Mouse (Mus musculus) stomach, postnatal 0 days (tissue): ENCODE data around the gene Gast. TPM values are rescaled to one million over a fixed set of nuclear protein-coding genes. Genes with fewer than 3 reads are reported as not detected.
A peak's percentile ranks its signal among the peaks of the same experiment; 100 is the strongest.
"Not testable (repeated sequence)": the region's sequence is repeated elsewhere in the genome, so short reads cannot be mapped to it uniquely, and the experiment has no call there.

Experiments used
- ATAC-seq: fragments of 200-750 bp; cut with Nextera tagmentation; 2 replicates; pipeline ENCODE4 v1.8.0; 2017; ENCODE audit not compliant: low FRiP score, low TSS enrichment
- DNase-seq: peaks from one replicate; pipeline ENCODE4 v3.0.0-alpha.2; 2016; ENCODE audit warnings: low spot score
- H3K27ac ChIP-seq: fragments of 300-500 bp; sonication (generic); replicated peaks from 2 replicates; pipeline ENCODE4 v1.5.1; 2014; ENCODE audit warnings: mild to moderate bottlenecking, control low read depth
- H3K27me3 ChIP-seq: fragments of 300-500 bp; sonication (generic); 2 replicates; pipeline ENCODE4 v1.6.1; 2014; ENCODE audit warnings: low read length; ENCODE audit not compliant: control insufficient read depth, insufficient read depth
- H3K36me3 ChIP-seq: fragments of 300-500 bp; sonication (generic); 2 replicates; pipeline ENCODE4 v1.6.1; 2014; ENCODE audit warnings: low read length, mixed read lengths; ENCODE audit not compliant: control insufficient read depth, insufficient read depth
- H3K4me1 ChIP-seq: fragments of 300-500 bp; sonication (generic); replicated peaks from 2 replicates; pipeline ENCODE4 v1.6.1; 2014; ENCODE audit warnings: antibody characterized with exemption; ENCODE audit not compliant: control insufficient read depth, insufficient read depth
- H3K4me2 ChIP-seq: fragments of 300-500 bp; sonication (generic); replicated peaks from 2 replicates; pipeline ENCODE4 v1.6.1; 2014; ENCODE audit warnings: low read depth, mild to moderate bottlenecking, control low read depth, moderate library complexity
- H3K4me3 ChIP-seq: fragments of 300-500 bp; sonication (generic); 2 replicates; pipeline ENCODE4 v1.5.1; 2014; ENCODE audit warnings: low read depth, low read length, control low read depth
- H3K9ac ChIP-seq: fragments of 300-500 bp; sonication (generic); 2 replicates; pipeline ENCODE4 v1.6.1; 2014; ENCODE audit warnings: mild to moderate bottlenecking, low read length, control low read depth, mixed read lengths
- H3K9me3 ChIP-seq: fragments of 300-500 bp; sonication (generic); 2 replicates; pipeline ENCODE4 v1.6.1; 2016; ENCODE audit warnings: low read length; ENCODE audit not compliant: control insufficient read depth
- CTCF ChIP-seq: IDR thresholded peaks from 2 replicates; pipeline ENCODE4 v1.5.1; 2016; ENCODE audit warnings: antibody characterized with exemption, low read depth, mild to moderate bottlenecking, moderate library complexity
- EP300 ChIP-seq: optimal IDR thresholded peaks from 2 replicates; pipeline ENCODE3; 2016; ENCODE audit warnings: antibody characterized with exemption
- WGBS: fragments of 180-500 bp; shearing (Covaris S2); extraction: QIAGEN DNeasy Blood & Tissue Kit; methylation state at CpG from one replicate; pipeline ENCODE4 v1.1.7; 2014; 5-methylcytosine and 5-hydroxymethylcytosine counted together
- polyA plus RNA-seq: library from polyadenylated mRNA; unstranded; fragments of >200 nt; fragmentation: Nextera tagmentation; extraction: Ambion mirVana; gene quantifications from 2 replicates; pipeline ENCODE4 v1.2.1, GENCODE M21; 2015

Gene Gast
- polyA plus RNA-seq, 1 experiment from 2014 or later = 84.7 TPM

DNA sequence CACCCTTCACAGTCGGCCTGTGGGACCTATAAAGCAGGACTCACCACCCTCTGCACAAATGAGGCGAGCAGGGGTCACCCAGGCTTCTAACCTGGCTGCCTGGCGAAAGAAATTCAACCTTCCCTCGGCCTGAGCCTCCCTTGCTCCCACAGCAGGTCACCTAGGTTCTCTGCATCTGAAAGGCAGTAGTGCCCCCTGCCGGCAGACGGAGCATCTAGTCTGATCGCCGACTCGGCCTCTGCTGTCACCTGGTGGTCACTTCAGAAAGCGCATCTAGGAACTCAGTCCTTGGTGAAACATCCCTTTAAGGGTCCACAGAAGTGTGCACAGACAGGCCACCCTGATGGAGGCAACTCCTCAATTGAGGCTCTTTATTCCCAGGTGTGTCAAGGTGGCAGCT lies 38.9 kb upstream of the Gast start:
- no peaks in the 10 kb centered on the region for H3K9me3 ChIP-seq
- H3K9ac ChIP-seq = no peak overlapping the region
- TF ChIP-seq EP300 = no peak
- peak; percentile 100 for TF ChIP-seq CTCF
- ATAC-seq (peak; percentile 65), DNase-seq (peak; percentile 93)
- H3K27ac ChIP-seq = no peak overlapping the region
- no peaks in the 10 kb centered on the region for H3K36me3 ChIP-seq
- WGBS = 5% methylated on average over 10 of the region's 10 CpGs
- H3K4me1 ChIP-seq = peaks cover 6% of the 10 kb centered on the region; the same call in 1 of the 2 replicates
- no peak overlapping the region for H3K4me2 ChIP-seq
- H3K4me3 ChIP-seq = no peak overlapping the region
- H3K27me3 ChIP-seq = no peaks in the 10 kb centered on the region

DNA sequence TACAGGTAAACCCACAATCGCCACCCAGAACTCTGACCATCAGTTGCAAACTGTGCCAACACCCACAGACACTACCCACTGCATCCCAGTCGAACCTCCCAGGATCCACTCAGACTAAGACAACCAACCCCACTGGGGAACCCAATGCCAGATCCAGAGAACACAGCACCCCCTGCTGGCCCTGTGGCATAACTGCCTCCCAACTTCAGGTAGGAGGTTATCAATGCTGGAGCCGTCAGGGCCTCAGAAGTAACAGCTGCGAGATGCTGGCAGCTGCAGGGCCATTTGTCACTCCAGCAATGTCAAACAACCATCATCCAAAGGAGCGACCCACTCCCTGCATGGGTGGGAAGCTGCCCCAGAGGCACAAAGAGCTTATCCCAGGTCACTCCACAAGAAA lies 36.4 kb upstream of the Gast start:
- WGBS = 29% methylated on average over 5 of the region's 5 CpGs
- H3K4me3 ChIP-seq = no peak overlapping the region

DNA sequence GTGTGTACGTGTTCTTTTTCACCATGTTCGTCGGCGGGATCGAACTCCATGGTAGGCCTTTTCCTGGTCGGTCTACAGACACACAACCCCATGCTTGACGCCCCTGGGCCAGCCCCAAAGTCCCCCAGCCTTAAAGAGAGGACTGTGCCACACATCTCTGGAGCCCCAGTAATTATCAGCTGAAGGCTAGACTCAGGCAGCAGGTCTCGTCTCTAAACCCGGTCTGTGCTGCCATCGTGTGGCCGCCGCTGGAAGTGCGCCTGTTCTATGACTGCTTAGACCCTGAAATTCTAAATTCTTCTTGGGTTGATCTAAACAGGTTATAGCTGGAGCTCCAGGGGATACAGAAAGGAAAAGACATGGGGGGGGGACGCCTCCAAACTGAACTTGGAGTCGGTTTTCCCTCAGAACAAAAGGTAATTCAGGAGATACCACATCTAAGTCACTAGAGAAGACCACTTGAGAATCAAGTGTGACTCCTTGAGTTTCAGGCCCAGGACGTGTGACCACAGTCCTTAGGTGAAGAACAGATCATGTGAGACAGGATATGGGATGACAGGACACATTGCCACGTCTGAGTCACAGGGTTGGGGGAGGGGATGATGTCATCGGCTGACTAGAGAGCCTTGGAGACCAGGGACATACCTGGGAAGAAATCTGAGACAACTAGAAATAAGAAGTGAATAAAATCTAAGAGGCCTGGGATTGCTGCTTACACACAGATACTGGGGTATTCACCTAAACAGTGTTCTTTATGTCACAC lies 35.8 kb upstream of the Gast start:
- TF ChIP-seq CTCF (peak; percentile 93), EP300 (no peak)
- Histone ChIP-seq H3K27me3 (no peaks in the 10 kb centered on the region), H3K4me2 (peak overlapping the region; percentile 27; the same call in 1 of the 2 replicates), H3K9ac (no peak overlapping the region), H3K4me1 (0 out of 2 replicates have a peak, but pooled peaks cover 2% of the 10 kb centered on the region), H3K36me3 (no peaks in the 10 kb centered on the region), H3K9me3 (no peaks in the 10 kb centered on the region), H3K4me3 (no peak overlapping the region), H3K27ac (no peak overlapping the region)
- DNase-seq = peak; percentile 86
- peak; percentile 42; the same call in 1 of the 2 replicates for ATAC-seq
- 19% methylated on average over 18 of the region's 18 CpGs for WGBS

More for the DNA sequence above, 36.4 kb upstream of the Gast start:
- Histone ChIP-seq H3K36me3 (no peaks in the 10 kb centered on the region), H3K27me3 (no peaks in the 10 kb centered on the region), H3K9me3 (no peaks in the 10 kb centered on the region), H3K4me2 (peak overlapping the region; percentile 27; the same call in 1 of the 2 replicates), H3K27ac (no peak overlapping the region), H3K9ac (no peak overlapping the region), H3K4me1 (0 out of 2 replicates have a peak, but pooled peaks cover 2% of the 10 kb centered on the region)
- DNase-seq = no peak
- TF ChIP-seq CTCF (peak; percentile 74), EP300 (no peak)
- ATAC-seq = 0 out of 2 replicates have a peak, but pooled peaks have one; percentile 1

DNA sequence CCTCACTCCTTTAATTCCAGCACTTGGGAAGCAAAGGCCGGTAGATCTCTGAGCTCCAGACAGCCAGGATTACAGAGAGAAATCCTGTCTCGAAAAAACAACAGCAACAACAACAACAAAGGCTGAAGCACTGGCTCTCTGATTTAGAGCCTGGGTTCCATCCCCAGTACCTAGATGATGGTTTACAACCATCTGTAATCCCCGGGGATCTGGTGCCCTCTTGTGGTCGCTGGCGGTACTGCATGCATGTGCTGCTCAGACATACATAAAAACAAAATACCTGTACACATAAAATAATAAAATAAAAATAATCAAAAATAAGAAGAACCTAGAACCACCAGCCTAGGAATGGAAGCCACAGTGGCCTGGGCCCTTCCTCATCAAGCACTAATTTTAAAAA lies 33.9 kb upstream of the Gast start:
- WGBS = 8% methylated on average over 5 of the region's 5 CpGs
- no peak overlapping the region for H3K27ac ChIP-seq
- no peak overlapping the region for H3K4me2 ChIP-seq
- no peaks in the 10 kb centered on the region for H3K36me3 ChIP-seq
- TF ChIP-seq CTCF (peak; percentile 96), EP300 (no peak)
- 0 out of 2 replicates have a peak, but pooled peaks cover 2% of the 10 kb centered on the region for H3K4me1 ChIP-seq
- no peaks in the 10 kb centered on the region for H3K9me3 ChIP-seq
- H3K4me3 ChIP-seq = no peak overlapping the region
- ATAC-seq (no peak), DNase-seq (peak; percentile 82)
- no peak overlapping the region for H3K9ac ChIP-seq
- no peaks in the 10 kb centered on the region for H3K27me3 ChIP-seq

DNA sequence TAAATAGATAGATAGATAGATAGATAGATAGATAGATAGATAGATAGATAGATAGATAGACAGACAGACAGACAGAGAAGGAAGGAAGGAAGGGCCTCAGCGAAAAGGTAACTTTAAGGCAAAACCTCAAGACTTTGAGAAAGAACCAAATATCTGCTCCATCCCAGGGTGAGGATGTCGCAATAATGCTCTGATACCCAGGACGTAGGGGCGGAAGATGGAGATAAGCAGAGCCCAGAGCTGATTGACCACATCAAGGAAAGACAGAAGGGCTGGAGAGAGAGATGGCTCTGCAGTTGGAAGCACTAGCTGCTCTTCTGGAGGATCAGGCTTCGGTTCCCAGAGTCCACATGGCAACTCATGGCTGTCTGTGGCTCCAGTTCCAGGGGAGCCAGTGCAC lies 32.9 kb upstream of the Gast start:
- H3K4me2 ChIP-seq = no peak overlapping the region
- ATAC-seq = no peak
- H3K9me3 ChIP-seq = no peaks in the 10 kb centered on the region
- no peak overlapping the region for H3K9ac ChIP-seq
- 0 out of 2 replicates have a peak, but pooled peaks cover 2% of the 10 kb centered on the region for H3K4me1 ChIP-seq
- no peak for DNase-seq
- H3K27me3 ChIP-seq = no peaks in the 10 kb centered on the region
- no peak overlapping the region for H3K4me3 ChIP-seq
- WGBS = 86% methylated on average over 5 of the region's 5 CpGs
- H3K27ac ChIP-seq = no peak overlapping the region
- no peaks in the 10 kb centered on the region for H3K36me3 ChIP-seq
- TF ChIP-seq CTCF (no peak), EP300 (no peak)

DNA sequence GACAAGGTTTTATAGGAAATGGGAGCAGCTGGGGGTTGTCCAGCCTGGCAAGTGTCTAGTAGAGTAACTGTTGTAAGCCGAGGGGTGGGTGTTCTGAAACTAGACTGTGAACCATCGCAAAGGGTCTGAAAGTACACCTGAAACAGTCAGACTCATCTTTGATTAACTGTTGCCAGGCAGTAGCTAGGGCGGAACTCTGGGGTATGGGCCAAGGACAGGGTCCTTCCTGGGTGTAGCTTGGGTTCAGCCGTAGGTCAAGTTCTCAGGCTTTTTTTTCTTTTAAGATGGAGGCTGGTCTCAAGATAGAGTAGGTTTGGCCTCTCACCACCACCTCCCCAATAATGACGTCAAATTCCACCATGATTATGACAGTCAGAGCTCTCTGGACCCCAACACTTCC lies 26.3 kb upstream of the Gast start:
- Histone ChIP-seq H3K4me1 (no peaks in the 10 kb centered on the region), H3K36me3 (no peaks in the 10 kb centered on the region), H3K4me2 (no peak overlapping the region), H3K9me3 (no peaks in the 10 kb centered on the region), H3K9ac (no peak overlapping the region), H3K27me3 (no peaks in the 10 kb centered on the region), H3K27ac (no peak overlapping the region), H3K4me3 (no peak overlapping the region)
- TF ChIP-seq CTCF (no peak), EP300 (no peak)
- no peak for DNase-seq
- no peak for ATAC-seq
- WGBS = 86% methylated on average over 5 of the region's 5 CpGs

DNA sequence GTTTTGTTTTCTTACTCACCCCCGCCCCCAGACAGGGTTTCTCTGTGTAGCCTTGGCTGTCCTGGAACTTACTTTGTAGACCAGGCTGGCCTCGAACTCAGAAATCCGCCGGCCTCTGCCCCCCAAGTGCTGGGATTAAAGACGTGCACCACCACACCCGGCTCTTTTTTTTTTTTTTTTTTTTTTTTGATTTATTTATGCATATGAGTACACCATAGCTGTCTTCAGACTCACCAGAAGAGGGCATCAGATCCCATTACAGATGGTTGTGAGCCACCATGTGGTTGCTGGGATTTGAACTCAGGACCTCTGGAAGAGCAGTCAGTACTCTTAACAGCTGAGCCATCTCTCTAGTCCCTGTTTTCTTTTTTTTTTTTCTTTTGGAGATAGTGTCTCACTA lies 25.5 kb upstream of the Gast start:
- H3K9me3 ChIP-seq, H3K4me1 ChIP-seq, ATAC-seq, H3K4me2 ChIP-seq, H3K27me3 ChIP-seq, H3K36me3 ChIP-seq, H3K9ac ChIP-seq, DNase-seq, H3K4me3 ChIP-seq, H3K27ac ChIP-seq: not testable (repeated sequence)
- WGBS = 81% methylated on average over 6 of the region's 6 CpGs
